Mouse (Mus musculus) forebrain, embryonic 15.5 days (tissue): Measurements from ENCODE around the gene Mast3. TPM values are rescaled to one million over a fixed set of nuclear protein-coding genes. Genes with fewer than 3 reads are reported as not detected.

Experiments used
- ATAC-seq: fragments of 200-750 bp; cut with Nextera tagmentation; replicated peaks from 2 replicates; pipeline ENCODE4 v1.8.0; 2017; ENCODE audit warnings: mild to moderate bottlenecking, moderate TSS enrichment, moderate library complexity
- H3K27ac ChIP-seq: fragments of 300-500 bp; sonication (generic); replicated peaks from 2 replicates; pipeline ENCODE4 v1.5.1; 2015; ENCODE audit warnings: mild to moderate bottlenecking, inconsistent platforms
- H3K27me3 ChIP-seq: fragments of 300-500 bp; sonication (generic); 2 replicates; pipeline ENCODE4 v1.6.1; 2015; ENCODE audit warnings: inconsistent platforms
- H3K36me3 ChIP-seq: fragments of 300-500 bp; sonication (generic); 2 replicates; pipeline ENCODE4 v1.6.1; 2015; ENCODE audit warnings: mild to moderate bottlenecking, inconsistent platforms
- H3K4me1 ChIP-seq: fragments of 300-500 bp; sonication (generic); 2 replicates; pipeline ENCODE4 v1.6.1; 2015; ENCODE audit warnings: inconsistent platforms
- H3K4me2 ChIP-seq: fragments of 300-500 bp; sonication (generic); replicated peaks from 2 replicates; pipeline ENCODE4 v1.6.1; 2015; ENCODE audit warnings: mild to moderate bottlenecking, inconsistent platforms
- H3K4me3 ChIP-seq: fragments of 300-500 bp; sonication (generic); 2 replicates; pipeline ENCODE4 v1.5.1; 2015; ENCODE audit warnings: mild to moderate bottlenecking, inconsistent platforms
- H3K9ac ChIP-seq: fragments of 300-500 bp; sonication (generic); replicated peaks from 2 replicates; pipeline ENCODE4 v1.6.1; 2015; ENCODE audit warnings: mild to moderate bottlenecking, inconsistent platforms
- H3K9me3 ChIP-seq: fragments of 300-500 bp; sonication (generic); 2 replicates; pipeline ENCODE4 v1.6.1; 2016; ENCODE audit warnings: inconsistent platforms
- WGBS: fragments of 180-500 bp; shearing (Covaris S2); methylation state at CpG from one replicate; pipeline ENCODE4 v1.1.7; 2015; ENCODE audit warnings: mixed read lengths; 5-methylcytosine and 5-hydroxymethylcytosine counted together
- polyA plus RNA-seq: library from polyadenylated mRNA; unstranded; fragments of >200 nt; fragmentation: Nextera tagmentation; extraction: Ambion mirVana; gene quantifications from 2 replicates; pipeline ENCODE4 v1.2.1, GENCODE M21; 2015

Mast3 gene
- polyA plus RNA-seq, 1 experiment from 2014 or later = 24.6 TPM

DNA sequence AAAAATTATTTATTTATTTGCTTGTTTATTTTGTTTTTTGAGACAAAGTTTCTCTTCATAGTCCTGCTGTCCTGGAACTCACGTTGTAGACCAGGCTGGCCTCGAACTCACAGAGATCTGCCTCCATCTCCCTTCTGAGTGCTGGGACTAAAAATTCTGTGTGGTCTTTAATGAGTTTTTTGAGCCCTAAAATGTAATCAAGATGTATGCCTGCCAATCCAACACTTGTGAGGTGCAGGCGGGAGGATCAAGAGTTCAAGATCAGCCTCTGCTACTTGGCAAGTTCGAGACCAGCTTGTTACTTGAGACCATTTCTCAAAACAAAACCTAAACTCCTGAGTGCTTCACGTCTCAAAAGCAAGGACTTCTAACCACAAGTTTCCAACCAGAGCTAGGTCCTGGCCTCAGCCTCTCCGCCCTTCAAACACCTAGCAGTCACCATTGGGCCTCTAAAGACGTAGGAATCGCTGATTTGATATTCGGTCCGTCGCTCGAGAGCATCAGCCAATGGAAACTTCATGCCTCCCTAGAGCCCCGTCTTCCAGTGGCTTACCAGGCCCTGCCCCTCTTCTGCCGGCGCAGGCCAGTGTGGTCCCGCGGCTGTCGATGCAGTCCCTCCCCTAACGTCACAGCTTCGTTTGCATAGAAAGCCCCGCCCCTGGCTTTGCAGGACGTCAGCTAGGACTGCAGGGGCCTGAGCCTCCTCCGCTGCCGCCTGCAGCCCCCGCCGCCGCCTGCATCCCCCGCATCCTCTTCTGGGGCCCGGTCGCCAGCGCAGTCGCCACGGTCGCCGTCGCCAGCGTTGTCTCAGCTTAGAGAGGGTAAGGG lies 50.6 kb downstream of the Mast3 start, which contains the start of gene Rab3a:
Gene Rab3a (plus strand): TSS at position 637 of the 828 bp plus-strand sequence.
- H3K9ac ChIP-seq = peak within 1 kb of the TSS; percentile 90
- H3K4me2 ChIP-seq = peak within 1 kb of the TSS; percentile 89
- H3K4me1 ChIP-seq = peaks cover 45% of the 10 kb centered on the region
- peaks cover 23% of the 10 kb centered on the region for H3K36me3 ChIP-seq
- peak; percentile 98 for ATAC-seq
- peak within 1 kb of the TSS; percentile 74 for H3K4me3 ChIP-seq
- no peaks in the 10 kb centered on the region for H3K27me3 ChIP-seq
- H3K9me3 ChIP-seq = no peaks in the 10 kb centered on the region
- peak within 1 kb of the TSS; percentile 89 for H3K27ac ChIP-seq
- 8% methylated on average over 37 of the region's 37 CpGs for WGBS

DNA sequence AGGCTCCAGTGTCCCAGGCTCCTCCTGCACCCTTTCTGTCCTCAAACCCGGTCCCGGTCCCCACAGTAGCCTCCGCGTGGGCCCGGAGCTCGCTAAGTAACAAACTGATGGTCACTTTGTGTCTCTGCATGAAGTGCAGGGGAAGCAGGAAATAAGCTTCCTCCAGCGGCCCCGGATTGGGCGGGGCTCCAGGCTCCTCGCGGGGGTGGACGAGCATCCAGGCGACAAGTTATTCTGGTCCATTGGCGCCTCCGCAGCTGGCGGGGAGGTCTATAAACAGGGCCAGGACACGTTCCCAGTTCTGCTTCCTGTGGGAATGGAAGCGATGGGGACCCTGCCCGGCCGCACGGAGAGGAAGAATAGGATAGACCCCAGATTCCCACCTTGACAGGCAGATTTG lies 51.7 kb downstream of the Mast3 start:
- no peaks in the 10 kb centered on the region for H3K27me3 ChIP-seq
- WGBS = 39% methylated on average over 21 of the region's 21 CpGs
- H3K4me2 ChIP-seq = no peak overlapping the region
- no peaks in the 10 kb centered on the region for H3K9me3 ChIP-seq
- peaks cover 34% of the 10 kb centered on the region for H3K4me1 ChIP-seq
- no peak overlapping the region for H3K4me3 ChIP-seq
- no peak overlapping the region for H3K9ac ChIP-seq
- peaks cover 16% of the 10 kb centered on the region for H3K36me3 ChIP-seq
- no peak for ATAC-seq
- 0 out of 2 replicates have a peak overlapping the region, but pooled peaks have one; percentile 19 for H3K27ac ChIP-seq

DNA sequence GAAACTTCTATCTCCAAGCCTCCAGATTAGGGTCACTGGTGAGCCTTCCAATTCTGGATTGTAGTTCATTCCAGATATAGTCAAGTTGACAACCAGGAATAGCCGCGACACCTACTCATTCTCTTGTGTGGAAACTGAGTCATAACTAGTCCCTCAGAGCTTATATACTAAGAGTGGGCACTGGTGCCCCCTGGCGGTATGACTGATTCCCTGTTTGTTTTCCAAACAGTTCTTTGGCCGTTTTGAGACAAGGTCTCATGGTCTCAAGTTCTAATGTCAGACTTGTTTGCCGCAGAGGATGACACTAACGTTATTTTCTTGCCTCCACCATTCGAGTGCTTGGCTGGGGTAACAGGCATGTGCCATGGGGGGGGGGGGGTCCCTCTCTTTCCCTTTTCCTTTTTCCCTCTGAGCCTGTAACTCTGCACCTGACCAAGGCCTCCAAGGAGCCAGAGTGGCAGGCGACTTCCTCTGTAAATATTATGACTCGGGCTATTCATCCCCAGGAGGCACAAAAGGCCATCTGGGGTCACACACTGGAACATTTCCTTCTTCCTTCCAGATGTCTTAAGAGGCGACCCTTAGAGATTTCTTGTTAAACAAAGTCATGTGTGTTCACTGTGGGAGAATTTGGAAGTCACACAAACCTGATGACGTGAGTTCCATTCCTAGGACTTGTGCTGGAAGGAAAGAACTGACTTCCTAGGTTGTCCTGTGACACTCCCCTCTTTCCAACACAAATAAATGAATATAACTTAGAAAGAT lies 52.7 kb downstream of the Mast3 start:
- H3K4me1 ChIP-seq = peaks cover 24% of the 10 kb centered on the region
- H3K4me3 ChIP-seq = no peak overlapping the region
- no peak for ATAC-seq
- no peaks in the 10 kb centered on the region for H3K9me3 ChIP-seq
- H3K27me3 ChIP-seq = peaks cover under 1% of the 10 kb centered on the region; the same call in 1 of the 2 replicates
- H3K9ac ChIP-seq = no peak overlapping the region
- H3K27ac ChIP-seq = peak overlapping the region; percentile 19; the same call in 1 of the 2 replicates
- no peak overlapping the region for H3K4me2 ChIP-seq
- H3K36me3 ChIP-seq = peaks cover 13% of the 10 kb centered on the region
- WGBS = 41% methylated on average over 11 of the region's 11 CpGs

DNA sequence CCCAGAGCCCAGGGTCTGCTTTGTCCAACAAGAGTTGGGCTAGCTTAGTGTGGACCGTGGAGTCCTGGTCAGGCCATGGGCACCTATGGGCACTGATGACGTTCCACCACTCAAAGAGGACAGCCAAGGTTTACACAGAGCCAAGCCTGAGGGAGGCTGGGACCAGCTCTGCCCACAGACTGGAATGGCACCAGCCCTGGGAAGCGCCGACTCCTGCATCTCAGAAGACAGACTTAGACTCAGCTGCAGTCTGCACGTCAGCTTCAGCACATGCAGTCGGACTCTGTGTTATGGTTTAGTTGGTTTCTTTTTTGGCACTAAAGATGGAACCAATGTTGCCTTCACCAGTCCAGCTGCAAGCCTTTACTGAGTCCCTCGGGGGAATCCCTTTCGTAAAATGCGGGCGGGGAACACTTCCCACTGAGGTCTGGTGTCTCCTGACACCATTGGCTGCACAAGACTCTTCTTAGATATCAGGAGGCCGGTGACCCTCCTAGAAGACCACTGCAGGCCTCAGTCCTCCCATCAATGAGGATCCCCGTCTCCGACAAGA lies 54.6 kb downstream of the Mast3 start:
- no peak for ATAC-seq
- H3K27me3 ChIP-seq = peaks cover 16% of the 10 kb centered on the region
- peaks cover 4% of the 10 kb centered on the region for H3K4me1 ChIP-seq
- WGBS = 87% methylated on average over 13 of the region's 13 CpGs
- no peaks in the 10 kb centered on the region for H3K36me3 ChIP-seq
- no peak overlapping the region for H3K4me3 ChIP-seq
- H3K4me2 ChIP-seq = no peak overlapping the region
- H3K9me3 ChIP-seq = no peaks in the 10 kb centered on the region
- no peak overlapping the region for H3K27ac ChIP-seq
- no peak overlapping the region for H3K9ac ChIP-seq

DNA sequence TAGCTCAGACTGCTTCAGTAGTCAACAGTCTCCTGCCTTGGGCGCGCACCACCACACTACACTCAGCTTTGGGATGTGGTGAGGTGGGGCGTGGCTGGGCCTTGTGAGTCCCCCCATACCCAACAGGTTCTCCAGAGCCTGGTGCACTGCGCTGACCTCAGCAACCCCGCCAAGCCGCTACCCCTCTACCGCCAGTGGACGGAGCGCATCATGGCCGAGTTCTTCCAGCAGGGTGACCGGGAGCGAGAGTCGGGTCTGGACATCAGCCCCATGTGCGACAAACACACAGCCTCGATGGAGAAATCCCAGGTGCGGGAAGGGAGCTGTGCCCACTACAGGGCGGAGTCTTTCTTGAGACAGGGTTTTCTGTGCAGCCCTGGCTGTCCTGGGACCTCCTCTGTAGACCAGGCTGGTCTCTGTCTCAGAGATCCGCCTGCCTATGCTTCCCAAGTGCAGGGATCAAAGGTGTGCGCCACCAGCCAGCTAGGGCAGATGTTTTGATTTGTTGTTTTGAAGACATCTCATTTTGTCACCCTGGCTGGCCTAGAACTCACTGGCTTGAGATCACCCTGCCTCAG lies 55.7 kb downstream of the Mast3 start:
- no peak overlapping the region for H3K27ac ChIP-seq
- 90% methylated on average over 19 of the region's 19 CpGs for WGBS
- H3K36me3 ChIP-seq = no peaks in the 10 kb centered on the region
- no peak for ATAC-seq
- H3K4me2 ChIP-seq = no peak overlapping the region
- no peak overlapping the region for H3K4me3 ChIP-seq
- no peaks in the 10 kb centered on the region for H3K9me3 ChIP-seq
- H3K27me3 ChIP-seq = peaks cover 23% of the 10 kb centered on the region
- H3K9ac ChIP-seq = no peak overlapping the region
- H3K4me1 ChIP-seq = peaks cover 3% of the 10 kb centered on the region

DNA sequence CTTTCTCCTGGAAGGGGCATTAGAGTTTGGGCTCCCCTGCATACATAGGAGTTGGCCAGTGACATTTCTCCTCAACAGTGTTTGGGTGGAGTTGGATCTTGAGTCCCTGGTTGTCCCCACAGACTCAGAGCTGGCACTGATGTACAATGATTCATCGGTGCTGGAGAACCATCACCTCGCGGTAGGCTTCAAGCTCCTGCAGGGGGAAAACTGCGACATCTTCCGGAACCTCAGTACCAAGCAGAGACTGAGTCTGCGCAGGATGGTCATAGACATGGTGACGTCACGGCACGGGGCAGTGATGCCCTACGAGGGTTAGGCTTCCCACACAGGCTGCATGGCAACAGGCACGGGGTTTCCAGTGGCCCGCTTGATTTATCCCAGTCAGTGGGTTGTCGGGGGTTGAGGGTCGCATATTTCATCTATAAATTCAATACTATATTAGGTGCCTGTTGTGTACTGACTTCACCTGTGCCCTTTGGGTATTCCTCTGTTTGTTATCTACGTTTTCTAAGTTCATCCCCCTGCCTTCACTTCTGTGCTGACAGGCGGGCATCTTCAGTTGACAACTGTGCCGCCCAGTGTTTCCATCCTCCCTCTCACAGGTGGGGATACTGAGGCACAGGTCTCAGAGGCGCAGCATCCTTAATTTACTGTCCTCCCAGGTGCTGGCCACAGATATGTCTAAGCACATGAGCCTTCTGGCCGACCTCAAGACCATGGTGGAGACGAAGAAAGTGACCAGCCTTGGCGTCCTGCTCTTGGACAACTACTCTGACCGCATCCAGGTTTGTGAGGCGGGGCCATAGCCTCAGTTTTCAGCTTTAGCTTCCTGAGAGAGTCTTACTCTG lies 56.4 kb downstream of the Mast3 start:
- H3K36me3 ChIP-seq = no peaks in the 10 kb centered on the region
- no peak overlapping the region for H3K4me2 ChIP-seq
- no peaks in the 10 kb centered on the region for H3K9me3 ChIP-seq
- no peak overlapping the region for H3K9ac ChIP-seq
- H3K27me3 ChIP-seq = peaks cover 30% of the 10 kb centered on the region
- H3K27ac ChIP-seq = no peak overlapping the region
- 89% methylated on average over 23 of the region's 23 CpGs for WGBS
- peaks cover 10% of the 10 kb centered on the region for H3K4me1 ChIP-seq
- H3K4me3 ChIP-seq = no peak overlapping the region
- ATAC-seq = no peak

DNA sequence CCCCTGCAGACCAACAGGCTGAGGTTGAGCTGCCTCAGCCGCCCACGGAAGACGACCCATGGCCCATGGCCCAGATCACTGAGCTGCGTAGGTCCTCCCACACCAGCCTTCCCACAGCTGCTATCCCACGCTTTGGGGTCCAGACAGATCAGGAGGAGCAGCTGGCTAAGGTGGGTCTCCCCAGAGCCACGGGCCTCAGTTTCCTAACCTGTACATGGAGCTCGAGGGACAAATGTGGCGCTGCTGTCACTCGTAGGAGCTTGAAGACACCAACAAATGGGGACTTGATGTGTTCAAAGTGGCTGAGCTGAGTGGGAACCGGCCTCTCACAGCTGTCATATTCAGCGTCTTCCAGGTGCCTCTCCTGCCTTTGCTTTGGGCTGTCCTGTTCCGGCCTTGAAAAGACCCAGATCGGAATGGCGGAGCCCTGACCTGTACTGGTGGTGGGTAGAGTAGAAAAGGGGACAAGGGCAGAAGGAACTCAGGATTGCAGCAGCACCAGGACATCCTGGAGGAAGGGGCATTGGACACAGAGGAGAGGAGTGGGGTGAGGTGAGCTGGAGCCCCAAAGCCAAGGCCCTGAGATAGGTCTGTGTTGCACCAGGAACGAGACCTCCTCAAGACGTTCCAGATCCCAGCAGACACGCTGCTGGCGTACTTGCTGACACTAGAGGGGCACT lies 57.5 kb downstream of the Mast3 start:
- no peak overlapping the region for H3K4me3 ChIP-seq
- peaks cover 41% of the 10 kb centered on the region for H3K27me3 ChIP-seq
- H3K4me2 ChIP-seq = no peak overlapping the region
- 89% methylated on average over 18 of the region's 18 CpGs for WGBS
- H3K9ac ChIP-seq = no peak overlapping the region
- no peaks in the 10 kb centered on the region for H3K9me3 ChIP-seq
- peaks cover 18% of the 10 kb centered on the region for H3K4me1 ChIP-seq
- no peaks in the 10 kb centered on the region for H3K36me3 ChIP-seq
- ATAC-seq = no peak
- no peak overlapping the region for H3K27ac ChIP-seq

DNA sequence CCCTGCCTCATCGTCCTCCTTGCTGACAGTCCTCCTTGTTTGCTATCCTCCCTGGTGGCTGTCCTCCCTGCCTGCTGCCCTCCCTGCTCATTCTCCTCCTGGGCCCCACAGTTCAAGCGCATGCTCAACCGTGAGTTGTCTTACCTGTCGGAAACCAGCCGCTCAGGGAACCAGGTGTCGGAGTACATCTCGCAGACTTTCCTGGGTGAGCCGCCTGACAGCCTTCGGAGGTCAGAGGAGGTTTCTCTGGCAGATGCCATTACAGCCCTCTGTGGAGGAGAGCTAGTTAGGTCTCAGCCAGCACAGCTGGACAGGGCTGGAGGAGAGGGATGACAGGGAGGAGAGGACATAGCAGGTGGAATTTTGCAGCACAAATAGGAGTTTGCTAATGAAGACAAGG lies 58.2 kb downstream of the Mast3 start:
- Histone ChIP-seq H3K27ac (no peak overlapping the region), H3K9ac (no peak overlapping the region), H3K4me2 (no peak overlapping the region), H3K4me1 (peaks cover 18% of the 10 kb centered on the region), H3K36me3 (no peaks in the 10 kb centered on the region), H3K9me3 (no peaks in the 10 kb centered on the region), H3K27me3 (peaks cover 47% of the 10 kb centered on the region), H3K4me3 (no peak overlapping the region)
- WGBS = 78% methylated on average over 9 of the region's 9 CpGs
- no peak for ATAC-seq

DNA sequence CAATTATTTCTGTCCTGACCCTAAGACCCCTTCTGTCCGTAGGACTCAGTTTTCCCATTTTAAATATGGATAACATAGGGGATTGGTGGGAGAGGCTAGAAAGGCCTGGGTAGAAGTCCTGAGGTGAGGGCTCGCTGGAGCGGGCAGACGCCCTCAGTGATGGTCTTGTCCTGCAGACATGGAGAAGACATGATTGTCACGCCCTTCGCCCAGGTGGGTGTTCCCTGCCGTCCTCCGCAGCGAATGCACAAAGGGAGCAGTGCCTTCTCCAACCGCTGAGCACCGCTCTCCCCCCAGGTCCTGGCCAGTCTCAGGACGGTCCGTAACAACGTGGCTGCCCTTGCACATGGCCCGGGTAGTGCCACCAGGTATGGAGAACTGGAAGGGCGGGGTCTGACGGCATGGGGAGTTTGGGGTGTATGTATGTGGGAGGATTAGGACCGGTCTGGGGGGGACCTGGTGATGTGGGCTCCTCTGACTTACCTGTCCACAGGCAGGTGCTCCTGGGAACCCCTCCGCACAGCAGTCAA lies 59.1 kb downstream of the Mast3 start:
- Histone ChIP-seq H3K9me3 (no peaks in the 10 kb centered on the region), H3K36me3 (no peaks in the 10 kb centered on the region), H3K4me3 (no peak overlapping the region), H3K27me3 (peaks cover 55% of the 10 kb centered on the region), H3K9ac (no peak overlapping the region), H3K27ac (no peak overlapping the region), H3K4me1 (peaks cover 18% of the 10 kb centered on the region), H3K4me2 (no peak overlapping the region)
- 64% methylated on average over 19 of the region's 19 CpGs for WGBS
- ATAC-seq = no peak

DNA sequence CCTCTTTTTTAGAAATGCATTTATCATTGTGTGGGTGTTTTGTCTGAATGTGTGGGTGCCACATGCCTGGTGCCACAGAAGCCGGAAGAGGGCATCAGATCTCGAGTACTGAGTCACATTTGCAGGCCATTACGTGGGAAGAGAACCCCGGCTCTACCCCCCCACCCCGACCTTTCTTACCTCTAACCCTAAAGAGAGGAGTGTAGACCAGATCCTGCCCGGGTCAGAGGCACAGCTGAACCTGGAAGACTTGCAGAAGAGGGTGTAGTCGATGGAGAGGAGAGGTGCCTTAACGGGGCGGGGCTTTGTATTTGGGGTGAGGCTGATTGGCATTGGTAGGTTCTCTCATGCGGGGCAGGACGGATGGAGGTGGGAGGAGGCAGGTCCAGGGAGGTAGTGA lies 60.0 kb downstream of the Mast3 start:
- no peak overlapping the region for H3K4me3 ChIP-seq
- H3K27me3 ChIP-seq = peaks cover 55% of the 10 kb centered on the region
- ATAC-seq = no peak
- no peaks in the 10 kb centered on the region for H3K9me3 ChIP-seq
- H3K4me2 ChIP-seq = no peak overlapping the region
- whole genome bisulfite sequencing = 63% methylated on average over 11 of the region's 11 CpGs
- no peaks in the 10 kb centered on the region for H3K36me3 ChIP-seq
- H3K4me1 ChIP-seq = peaks cover 18% of the 10 kb centered on the region
- H3K27ac ChIP-seq = no peak overlapping the region
- H3K9ac ChIP-seq = no peak overlapping the region
